Mouse (Mus musculus): ENCODE results near the gene Gm2431. TPM values are rescaled to one million over a fixed set of nuclear protein-coding genes. Genes with fewer than 3 reads are reported as not detected.
"Not testable (repeated sequence)": the region's sequence is repeated elsewhere in the genome, so short reads cannot be mapped to it uniquely, and the experiment has no call there.

The Gm2431 gene
- not detected in 2 replicates for polyA plus RNA-seq (2016; fragmentation: Nextera tagmentation; extraction: Ambion mirVana)

- ATAC-seq (ENCODE audit: low FRiP score, low read depth); H3K4me3 ChIP-seq; H3K4me2 ChIP-seq (replicated peaks); H3K27me3 ChIP-seq (replicated peaks); H3K36me3 ChIP-seq; H3K27ac ChIP-seq; H3K4me1 ChIP-seq; H3K9ac ChIP-seq; H3K9me3 ChIP-seq: not testable (repeated sequence)
- 68% methylated on average over 1 of the region's 1 CpGs for WGBS
Measured at GRCm38 (mm10) chr7:142258254-142258653, at the start of gene Gm2431. TSS of gene Gm2431 (minus strand) at chr7:142258354.

GRCm38 (mm10) chr7:142303929-142304328 is 45.8 kb upstream of the Gm2431 start:
- not testable (repeated sequence) for H3K36me3 ChIP-seq; H3K4me2 ChIP-seq (replicated peaks); H3K4me1 ChIP-seq; H3K27me3 ChIP-seq (replicated peaks); H3K27ac ChIP-seq; ATAC-seq (ENCODE audit: low FRiP score, low read depth); H3K9ac ChIP-seq; H3K4me3 ChIP-seq; H3K9me3 ChIP-seq
- 86% methylated on average over 1 of the region's 1 CpGs for WGBS

DNA sequence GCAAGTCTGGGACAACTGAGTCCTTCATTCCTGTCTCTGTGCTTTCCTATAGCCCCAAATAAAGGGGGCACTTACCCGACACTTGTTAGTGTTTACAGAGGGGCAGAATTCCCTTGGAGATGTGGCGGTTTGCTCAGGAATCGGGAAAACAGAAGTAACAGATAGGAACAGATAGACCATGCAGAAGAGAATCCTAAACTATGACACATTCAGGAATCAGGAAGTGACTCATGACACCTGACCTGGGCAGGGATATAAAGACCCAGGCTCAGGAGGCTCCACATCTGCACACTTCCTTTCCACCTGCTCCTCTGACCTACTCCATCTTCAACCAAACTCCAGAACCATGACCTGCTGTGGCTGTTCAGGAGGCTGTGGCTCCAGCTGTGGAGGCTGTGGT is 45.1 kb upstream of the Gm2431 start, which contains the start of gene Krtap5-4:
Krtap5-4 (plus strand) TSS at position 301 of the 400 bp plus-strand sequence.
- no peak within 1 kb of the TSS for H3K9ac ChIP-seq
- no peaks in the 10 kb centered on the region for H3K27me3 ChIP-seq (replicated peaks)
- H3K4me3 ChIP-seq, result no peak within 1 kb of the TSS
- 69% methylated on average over 3 of the region's 3 CpGs for WGBS
- H3K27ac ChIP-seq, result no peak within 1 kb of the TSS
- ATAC-seq (ENCODE audit: low FRiP score, low read depth), result no peak
- no peaks in the 10 kb centered on the region for H3K9me3 ChIP-seq
- no peaks in the 10 kb centered on the region for H3K36me3 ChIP-seq
- H3K4me1 ChIP-seq, result no peaks in the 10 kb centered on the region
- no peak within 1 kb of the TSS for H3K4me2 ChIP-seq (replicated peaks)

GRCm38 (mm10) chr7:142297018-142297417 is 38.9 kb upstream of the Gm2431 start, which contains the start of gene Krtap5-1:
TSS of gene Krtap5-1 (minus strand) at chr7:142297118.
- H3K36me3 ChIP-seq; ATAC-seq (ENCODE audit: low FRiP score, low read depth); H3K4me3 ChIP-seq; H3K27ac ChIP-seq; H3K4me2 ChIP-seq (replicated peaks); H3K27me3 ChIP-seq (replicated peaks); H3K4me1 ChIP-seq; H3K9ac ChIP-seq; H3K9me3 ChIP-seq: not testable (repeated sequence)

DNA sequence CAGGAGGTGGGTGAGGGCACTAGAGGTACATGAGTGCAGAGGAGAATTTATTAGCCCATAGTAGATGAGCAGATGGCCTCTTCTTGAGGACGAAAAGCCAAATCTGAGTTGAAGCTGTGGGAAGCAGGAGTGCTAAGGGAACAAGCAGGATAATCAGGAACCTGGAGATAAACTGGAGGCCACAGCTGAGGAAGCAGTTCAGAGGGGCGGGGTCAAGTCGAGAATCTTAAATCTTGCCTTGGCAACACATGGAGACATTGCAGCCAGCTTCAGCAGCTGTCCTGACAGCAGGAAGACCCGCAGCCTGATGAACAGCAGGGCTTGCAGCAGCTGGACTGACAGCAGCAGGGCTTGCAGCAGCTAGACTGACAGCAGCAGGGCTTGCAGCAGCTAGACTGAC is 38.0 kb upstream of the Gm2431 start:
- not testable (repeated sequence) for ATAC-seq (ENCODE audit: low FRiP score, low read depth); H3K9ac ChIP-seq; H3K27ac ChIP-seq; H3K36me3 ChIP-seq; H3K4me1 ChIP-seq; H3K4me3 ChIP-seq; H3K4me2 ChIP-seq (replicated peaks); H3K27me3 ChIP-seq (replicated peaks); H3K9me3 ChIP-seq
- WGBS, result 32% methylated on average over 4 of the region's 4 CpGs

DNA sequence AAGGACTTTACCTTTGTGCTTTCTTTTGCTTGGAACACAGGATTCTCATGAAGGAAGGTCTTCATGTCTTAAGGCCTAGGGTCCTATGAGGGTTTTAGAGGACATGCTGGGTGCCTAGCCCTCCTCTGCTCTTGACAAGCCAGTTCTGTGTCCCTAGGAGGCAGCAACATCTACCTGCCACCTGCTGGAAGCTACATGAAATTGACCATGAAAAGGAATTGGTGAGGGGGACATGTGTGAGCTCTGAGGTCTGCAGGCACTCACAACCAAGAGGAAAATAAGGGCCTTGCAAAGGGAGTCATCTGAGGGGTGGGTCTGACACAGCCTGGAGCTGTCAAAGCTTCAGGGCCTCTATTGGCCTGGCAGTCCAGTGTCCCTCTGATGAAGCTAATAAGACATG is 37.3 kb upstream of the Gm2431 start:
- no peak overlapping the region for H3K9ac ChIP-seq
- no peak overlapping the region for H3K4me2 ChIP-seq (replicated peaks)
- ATAC-seq (ENCODE audit: low FRiP score, low read depth), result no peak

GRCm38 (mm10) chr7:142293851-142294250 is 35.7 kb upstream of the Gm2431 start:
- H3K9ac ChIP-seq; H3K36me3 ChIP-seq; H3K4me1 ChIP-seq; H3K27ac ChIP-seq; H3K4me3 ChIP-seq; H3K9me3 ChIP-seq; H3K4me2 ChIP-seq (replicated peaks); ATAC-seq (ENCODE audit: low FRiP score, low read depth); H3K27me3 ChIP-seq (replicated peaks): not testable (repeated sequence)
- 0% methylated on average over 2 of the region's 2 CpGs for WGBS

More for the DNA sequence above, 37.3 kb upstream of the Gm2431 start:
- Histone ChIP-seq H3K4me3 (no peak overlapping the region), H3K9me3 (no peaks in the 10 kb centered on the region), H3K27ac (no peak overlapping the region), H3K27me3 (replicated peaks) (no peaks in the 10 kb centered on the region), H3K36me3 (no peaks in the 10 kb centered on the region), H3K4me1 (no peaks in the 10 kb centered on the region)

- H3K9ac ChIP-seq; ATAC-seq (ENCODE audit: low FRiP score, low read depth); H3K4me1 ChIP-seq; H3K4me2 ChIP-seq (replicated peaks); H3K27ac ChIP-seq; H3K4me3 ChIP-seq; H3K9me3 ChIP-seq; H3K36me3 ChIP-seq: not testable (repeated sequence)
- peaks cover 12% of the 10 kb centered on the region for H3K27me3 ChIP-seq (replicated peaks)
- WGBS, result 42% methylated on average over 9 of the region's 9 CpGs
Measured at GRCm38 (mm10) chr7:142285910-142286612, 27.9 kb upstream of the Gm2431 start.

GRCm38 (mm10) chr7:142285130-142285835 is 27.1 kb upstream of the Gm2431 start:
- H3K36me3 ChIP-seq, result no peaks in the 10 kb centered on the region
- peak overlapping the region; percentile 52 for H3K4me3 ChIP-seq
- WGBS, result 19% methylated on average over 23 of the region's 23 CpGs
- H3K9ac ChIP-seq, result 0 out of 2 replicates have a peak overlapping the region, but pooled peaks have one; percentile 35
- peak; percentile 66 for ATAC-seq (ENCODE audit: low FRiP score, low read depth)
- no peaks in the 10 kb centered on the region for H3K9me3 ChIP-seq
- H3K27ac ChIP-seq, result no peak overlapping the region
- peaks cover 12% of the 10 kb centered on the region for H3K27me3 ChIP-seq (replicated peaks)
- peak overlapping the region; percentile 82 for H3K4me2 ChIP-seq (replicated peaks)
- H3K4me1 ChIP-seq, result peaks cover 8% of the 10 kb centered on the region; the same call in 1 of the 2 replicates

DNA sequence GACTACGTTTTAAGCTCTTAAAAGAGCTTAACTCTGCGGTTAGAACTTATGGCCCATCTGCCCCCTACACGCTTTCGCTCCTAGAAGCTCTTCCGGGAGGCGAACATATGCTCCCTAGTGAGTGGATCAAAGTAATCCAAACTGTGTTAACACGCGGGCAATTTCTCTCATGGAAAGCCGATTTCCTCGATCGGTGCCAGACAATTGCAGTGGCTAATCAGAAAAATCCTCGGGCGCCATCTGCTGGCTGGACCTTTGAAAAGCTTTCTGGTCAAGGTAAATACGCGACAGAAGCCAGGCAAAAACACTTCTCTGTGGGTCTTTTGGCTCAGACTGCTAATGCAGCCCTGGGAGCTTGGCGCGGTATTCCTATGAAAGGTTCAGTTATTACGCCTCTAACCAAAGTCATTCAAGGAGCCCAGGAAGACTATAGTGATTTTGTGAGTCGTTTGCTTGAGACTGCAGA is 26.5 kb upstream of the Gm2431 start:
- Histone ChIP-seq H3K36me3 (no peaks in the 10 kb centered on the region), H3K4me1 (peaks cover 8% of the 10 kb centered on the region; the same call in 1 of the 2 replicates), H3K9ac (peak overlapping the region; percentile 58), H3K27ac (no peak overlapping the region), H3K4me2 (replicated peaks) (peak overlapping the region; percentile 82), H3K4me3 (peak overlapping the region; percentile 52), H3K27me3 (replicated peaks) (peaks cover 12% of the 10 kb centered on the region), H3K9me3 (no peaks in the 10 kb centered on the region)
- ATAC-seq (ENCODE audit: low FRiP score, low read depth), result peak; percentile 77
- under 1% methylated on average over 19 of the region's 19 CpGs for WGBS

- Histone ChIP-seq H3K9ac (peak overlapping the region; percentile 58), H3K27ac (no peak overlapping the region), H3K4me3 (peak overlapping the region; percentile 52), H3K4me2 (replicated peaks) (peak overlapping the region; percentile 82), H3K27me3 (replicated peaks) (peaks cover 12% of the 10 kb centered on the region), H3K36me3 (no peaks in the 10 kb centered on the region), H3K9me3 (no peaks in the 10 kb centered on the region), H3K4me1 (peaks cover 8% of the 10 kb centered on the region; the same call in 1 of the 2 replicates)
- WGBS, result under 1% methylated on average over 38 of the region's 38 CpGs
- peak; percentile 68; the same call in 1 of the 2 replicates for ATAC-seq (ENCODE audit: low FRiP score, low read depth)
Measured at GRCm38 (mm10) chr7:142284023-142284591, 26.0 kb upstream of the Gm2431 start.

DNA sequence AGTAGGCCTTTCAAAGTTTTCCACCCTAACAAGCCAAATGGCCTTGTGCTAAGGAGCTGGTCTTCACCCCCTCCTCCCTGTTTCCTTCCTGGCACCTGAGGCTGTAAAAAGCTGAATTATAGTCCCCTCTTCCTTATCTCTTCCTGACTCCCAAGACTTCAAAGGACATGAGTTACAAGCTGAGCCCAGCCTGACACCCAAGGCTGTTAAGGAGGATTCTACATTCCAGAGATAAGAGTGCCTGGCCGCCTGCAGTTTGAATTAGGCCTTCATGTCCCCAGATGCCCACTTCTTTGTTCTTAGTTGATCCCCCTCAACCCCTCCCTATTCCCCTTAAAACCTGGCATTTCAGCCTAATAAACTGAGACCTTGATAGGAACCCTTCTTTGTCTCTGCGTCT is 24.7 kb upstream of the Gm2431 start:
- not testable (repeated sequence) for H3K27ac ChIP-seq; H3K9ac ChIP-seq; H3K36me3 ChIP-seq; H3K4me2 ChIP-seq (replicated peaks); H3K9me3 ChIP-seq; H3K4me1 ChIP-seq; ATAC-seq (ENCODE audit: low FRiP score, low read depth); H3K4me3 ChIP-seq
- WGBS, result 11% methylated on average over 2 of the region's 2 CpGs
- peaks cover 12% of the 10 kb centered on the region for H3K27me3 ChIP-seq (replicated peaks)
